Mouse (Mus musculus): ENCODE results near the gene Wdfy3. TPM values are rescaled to one million over a fixed set of nuclear protein-coding genes. Genes with fewer than 3 reads are reported as not detected.

Wdfy3 gene
- polyA plus RNA-seq, 1 experiment from 2014 or later, result 9.9 TPM

DNA sequence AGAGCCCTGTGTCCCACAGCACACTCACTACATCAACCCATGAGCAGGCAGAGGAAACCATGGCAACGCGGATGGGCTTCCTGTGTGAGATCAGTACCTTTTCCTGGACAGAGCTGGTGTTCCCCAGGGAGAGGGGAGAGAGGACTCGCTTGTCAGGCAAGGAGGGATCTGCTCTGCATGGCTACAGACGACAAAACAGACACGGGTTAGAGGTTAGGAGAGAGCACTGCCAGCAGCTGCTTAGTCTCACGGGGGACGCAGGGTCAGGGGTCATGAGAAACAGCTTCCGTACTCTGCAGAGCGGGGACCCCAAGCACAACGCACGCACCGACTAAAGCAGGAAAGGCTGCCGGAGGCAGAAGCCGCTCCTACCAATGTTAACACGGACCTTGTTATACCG, 133.8 kb downstream of the Wdfy3 start:
- Histone ChIP-seq H3K27me3 (replicated peaks; ENCODE audit: insufficient read depth, low read length) (no peaks in the 10 kb centered on the region), H3K9ac (replicated peaks; ENCODE audit: low read depth) (no peak overlapping the region), H3K4me3 (ENCODE audit: low read depth, low read length) (no peak overlapping the region), H3K4me1 (ENCODE audit: insufficient read depth, low read depth, low read length) (peaks cover 13% of the 10 kb centered on the region), H3K36me3 (ENCODE audit: insufficient read depth, low read length) (peaks cover 7% of the 10 kb centered on the region; the same call in 1 of the 2 replicates), H3K9me3 (ENCODE audit: low read length) (no peaks in the 10 kb centered on the region), H3K27ac (ENCODE audit: low read length) (0 out of 2 replicates have a peak overlapping the region, but pooled peaks have one; percentile 55), H3K4me2 (replicated peaks; ENCODE audit: low read depth, low read length) (no peak overlapping the region)
- WGBS, result 51% methylated on average over 16 of the region's 16 CpGs
- no peak for TF ChIP-seq EP300 (IDR thresholded peaks at IDR 0.05)
- no peak for TF ChIP-seq CTCF (IDR thresholded peaks at IDR 0.05)
- DNase-seq (ENCODE audit: low spot score) (peak; percentile 66), ATAC-seq (peak; percentile 30)

DNA sequence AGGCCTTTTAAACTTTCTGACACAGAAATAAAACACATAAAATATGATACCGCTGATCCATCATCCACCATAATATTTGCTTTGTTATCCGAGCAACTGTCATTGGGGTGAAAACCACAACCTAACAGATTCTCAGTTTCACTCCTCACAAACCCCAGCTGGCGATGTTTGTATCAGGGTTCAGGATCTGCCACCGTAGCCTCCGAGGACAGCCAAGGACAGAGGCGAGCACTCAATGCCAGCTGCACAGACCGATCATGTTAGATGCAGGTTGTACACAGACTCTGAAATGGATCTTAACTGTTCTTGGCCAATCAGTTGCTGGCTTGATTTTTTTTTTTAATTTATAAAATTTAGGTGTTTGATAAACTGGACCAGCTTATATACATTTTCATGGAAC, 135.1 kb downstream of the Wdfy3 start:
- Histone ChIP-seq H3K9ac (replicated peaks; ENCODE audit: low read depth) (no peak overlapping the region), H3K4me1 (ENCODE audit: insufficient read depth, low read depth, low read length) (peaks cover 13% of the 10 kb centered on the region), H3K27me3 (replicated peaks; ENCODE audit: insufficient read depth, low read length) (no peaks in the 10 kb centered on the region), H3K4me3 (ENCODE audit: low read depth, low read length) (no peak overlapping the region), H3K9me3 (ENCODE audit: low read length) (no peaks in the 10 kb centered on the region), H3K36me3 (ENCODE audit: insufficient read depth, low read length) (peaks cover 13% of the 10 kb centered on the region; the same call in 1 of the 2 replicates), H3K27ac (ENCODE audit: low read length) (peak overlapping the region; percentile 54), H3K4me2 (replicated peaks; ENCODE audit: low read depth, low read length) (no peak overlapping the region)
- ATAC-seq, result no peak
- peak; percentile 40 for DNase-seq (ENCODE audit: low spot score)
- WGBS, result 64% methylated on average over 7 of the region's 7 CpGs
- TF ChIP-seq CTCF (IDR thresholded peaks at IDR 0.05) (no peak), EP300 (IDR thresholded peaks at IDR 0.05) (no peak)

GRCm38 (mm10) chr5:101932971-101933810, 136.5 kb downstream of the Wdfy3 start:
- Histone ChIP-seq H3K9ac (replicated peaks; ENCODE audit: low read depth) (no peak overlapping the region), H3K9me3 (ENCODE audit: low read length) (no peaks in the 10 kb centered on the region), H3K4me1 (ENCODE audit: insufficient read depth, low read depth, low read length) (peaks cover 13% of the 10 kb centered on the region; the same call in 1 of the 2 replicates), H3K27me3 (replicated peaks; ENCODE audit: insufficient read depth, low read length) (no peaks in the 10 kb centered on the region), H3K27ac (ENCODE audit: low read length) (peak overlapping the region; percentile 87), H3K36me3 (ENCODE audit: insufficient read depth, low read length) (peaks cover 23% of the 10 kb centered on the region; the same call in 1 of the 2 replicates), H3K4me2 (replicated peaks; ENCODE audit: low read depth, low read length) (no peak overlapping the region), H3K4me3 (ENCODE audit: low read depth, low read length) (no peak overlapping the region)
- peak; percentile 79 for ATAC-seq
- peak; percentile 94 for DNase-seq (ENCODE audit: low spot score)
- TF ChIP-seq CTCF (IDR thresholded peaks at IDR 0.05) (no peak), EP300 (IDR thresholded peaks at IDR 0.05) (peak; percentile 86)
- 61% methylated on average over 15 of the region's 15 CpGs for WGBS

DNA sequence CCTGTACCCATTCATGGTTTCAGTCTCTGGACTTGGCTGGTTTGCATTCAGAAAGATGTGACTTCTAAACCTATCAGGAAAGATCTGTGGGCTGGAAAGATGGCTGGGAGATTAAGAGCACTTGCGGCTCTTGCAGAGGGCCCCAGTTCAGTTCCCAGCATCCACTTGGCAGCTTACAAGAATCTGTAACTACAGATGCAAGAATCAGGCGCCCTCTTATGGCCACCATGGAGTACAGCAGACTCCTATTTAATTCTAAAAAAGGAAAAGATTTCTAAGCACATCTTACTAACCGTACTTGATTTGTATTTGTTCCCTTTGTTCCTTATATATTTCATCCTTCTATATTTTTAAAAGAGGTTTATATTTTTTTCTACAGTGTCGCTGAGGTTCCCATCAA, 137.7 kb downstream of the Wdfy3 start:
- DNase-seq (ENCODE audit: low spot score) (no peak), ATAC-seq (no peak)
- no peak for TF ChIP-seq EP300 (IDR thresholded peaks at IDR 0.05)
- TF ChIP-seq CTCF (IDR thresholded peaks at IDR 0.05), result peak; percentile 43
- no peak overlapping the region for H3K9ac ChIP-seq (replicated peaks; ENCODE audit: low read depth)
- no peak overlapping the region for H3K4me2 ChIP-seq (replicated peaks; ENCODE audit: low read depth, low read length)
- peak overlapping the region; percentile 38; the same call in 1 of the 2 replicates for H3K27ac ChIP-seq (ENCODE audit: low read length)
- H3K9me3 ChIP-seq (ENCODE audit: low read length), result no peaks in the 10 kb centered on the region
- H3K4me1 ChIP-seq (ENCODE audit: insufficient read depth, low read depth, low read length), result peaks cover 11% of the 10 kb centered on the region; the same call in 1 of the 2 replicates
- no peaks in the 10 kb centered on the region for H3K27me3 ChIP-seq (replicated peaks; ENCODE audit: insufficient read depth, low read length)
- H3K4me3 ChIP-seq (ENCODE audit: low read depth, low read length), result no peak overlapping the region
- peaks cover 20% of the 10 kb centered on the region; the same call in 1 of the 2 replicates for H3K36me3 ChIP-seq (ENCODE audit: insufficient read depth, low read length)
- 71% methylated on average over 4 of the region's 4 CpGs for WGBS

DNA sequence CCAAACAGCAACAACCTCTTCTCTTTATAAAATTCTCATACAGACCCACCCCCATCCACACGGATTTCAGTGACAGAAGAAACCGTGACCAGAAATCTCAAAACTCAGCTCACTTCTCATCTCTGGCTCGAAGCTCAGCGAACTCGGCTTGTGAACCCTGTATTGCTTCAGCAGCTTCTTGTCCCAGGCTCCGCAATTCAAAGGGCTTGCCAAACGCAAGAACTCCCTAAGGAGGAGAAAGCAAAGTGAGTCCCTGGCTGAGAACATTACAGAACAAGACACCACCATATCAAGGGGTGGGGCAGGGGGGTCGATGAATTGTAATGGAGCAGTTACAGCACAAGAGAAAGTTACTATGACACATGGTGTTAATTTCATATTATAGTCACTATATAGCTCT, 143.4 kb downstream of the Wdfy3 start:
- no peaks in the 10 kb centered on the region for H3K4me1 ChIP-seq (ENCODE audit: insufficient read depth, low read depth, low read length)
- H3K4me2 ChIP-seq (replicated peaks; ENCODE audit: low read depth, low read length), result no peak overlapping the region
- peaks cover 40% of the 10 kb centered on the region for H3K36me3 ChIP-seq (ENCODE audit: insufficient read depth, low read length)
- H3K9me3 ChIP-seq (ENCODE audit: low read length), result no peaks in the 10 kb centered on the region
- TF ChIP-seq EP300 (IDR thresholded peaks at IDR 0.05) (no peak), CTCF (IDR thresholded peaks at IDR 0.05) (no peak)
- H3K27me3 ChIP-seq (replicated peaks; ENCODE audit: insufficient read depth, low read length), result no peaks in the 10 kb centered on the region
- no peak overlapping the region for H3K9ac ChIP-seq (replicated peaks; ENCODE audit: low read depth)
- H3K4me3 ChIP-seq (ENCODE audit: low read depth, low read length), result no peak overlapping the region
- ATAC-seq, result no peak
- H3K27ac ChIP-seq (ENCODE audit: low read length), result no peak overlapping the region
- DNase-seq (ENCODE audit: low spot score), result no peak
- WGBS, result 89% methylated on average over 8 of the region's 8 CpGs

DNA sequence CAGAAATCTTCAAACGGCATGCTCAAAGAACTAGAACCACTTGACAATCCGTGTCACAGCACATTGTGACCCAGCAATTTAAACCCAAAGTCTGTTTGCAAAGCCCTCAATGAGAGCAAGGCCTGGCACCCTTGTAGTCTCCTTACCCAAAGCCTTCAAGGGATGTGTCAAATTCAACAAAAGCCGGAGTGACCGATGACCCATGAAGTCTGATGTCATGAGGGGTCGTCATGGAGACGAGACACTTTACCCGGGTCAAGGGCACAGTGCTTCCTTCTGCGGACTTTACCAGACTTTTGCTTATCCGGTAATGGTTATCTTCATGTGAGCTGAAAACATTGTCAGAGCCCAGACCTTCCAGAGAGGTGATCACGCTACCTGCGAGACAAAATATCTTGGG, 146.0 kb downstream of the Wdfy3 start:
- no peak for ATAC-seq
- Histone ChIP-seq H3K9me3 (ENCODE audit: low read length) (no peaks in the 10 kb centered on the region), H3K9ac (replicated peaks; ENCODE audit: low read depth) (no peak overlapping the region), H3K4me2 (replicated peaks; ENCODE audit: low read depth, low read length) (no peak overlapping the region), H3K4me3 (ENCODE audit: low read depth, low read length) (no peak overlapping the region), H3K27ac (ENCODE audit: low read length) (no peak overlapping the region), H3K4me1 (ENCODE audit: insufficient read depth, low read depth, low read length) (no peaks in the 10 kb centered on the region), H3K27me3 (replicated peaks; ENCODE audit: insufficient read depth, low read length) (no peaks in the 10 kb centered on the region), H3K36me3 (ENCODE audit: insufficient read depth, low read length) (peaks cover 35% of the 10 kb centered on the region)
- TF ChIP-seq EP300 (IDR thresholded peaks at IDR 0.05), result no peak
- peak; percentile 4 for DNase-seq (ENCODE audit: low spot score)
- WGBS, result 62% methylated on average over 11 of the region's 11 CpGs

Measured in lung, postnatal 0 days (tissue).